Mouse (Mus musculus) hindbrain, embryonic 11.5 days (tissue): ENCODE data around the gene Peli2. TPM values are rescaled to one million over a fixed set of nuclear protein-coding genes. Genes with fewer than 3 reads are reported as not detected.

Experiments
- ATAC-seq: fragments of 200-750 bp; cut with Nextera tagmentation; 2 replicates; pipeline ENCODE4 v1.8.0; 2017; ENCODE audit warnings: mild to moderate bottlenecking, moderate TSS enrichment, moderate library complexity; ENCODE audit not compliant: low FRiP score
- DNase-seq: peaks from one replicate; pipeline ENCODE4 v3.0.0-alpha.2; 2015; ENCODE audit warnings: low spot score
- H3K27ac ChIP-seq: fragments of 300-500 bp; sonication (generic); 2 replicates; pipeline ENCODE4 v1.5.1; 2014; ENCODE audit warnings: mild to moderate bottlenecking, low read depth, low read length
- H3K27me3 ChIP-seq: fragments of 300-500 bp; sonication (generic); 2 replicates; pipeline ENCODE4 v1.6.1; 2014; ENCODE audit warnings: mild to moderate bottlenecking, low read length, moderate library complexity, mixed read lengths; ENCODE audit not compliant: control insufficient read depth, insufficient read depth
- H3K36me3 ChIP-seq: fragments of 300-500 bp; sonication (generic); 2 replicates; pipeline ENCODE4 v1.6.1; 2014; ENCODE audit warnings: mild to moderate bottlenecking, low read length, moderate library complexity, mixed read lengths; ENCODE audit not compliant: control insufficient read depth, insufficient read depth
- H3K4me1 ChIP-seq: fragments of 300-500 bp; sonication (generic); replicated peaks from 2 replicates; pipeline ENCODE4 v1.6.1; 2014; ENCODE audit warnings: low read length, mixed read lengths; ENCODE audit not compliant: control insufficient read depth, insufficient read depth
- H3K4me2 ChIP-seq: fragments of 300-500 bp; sonication (generic); replicated peaks from 2 replicates; pipeline ENCODE4 v1.6.1; 2014; ENCODE audit warnings: mild to moderate bottlenecking, low read depth, low read length
- H3K4me3 ChIP-seq: fragments of 300-500 bp; sonication (generic); 2 replicates; pipeline ENCODE4 v1.5.1; 2014; ENCODE audit warnings: low read depth, low read length
- H3K9ac ChIP-seq: fragments of 300-500 bp; sonication (generic); 2 replicates; pipeline ENCODE4 v1.6.1; 2014; ENCODE audit warnings: low read depth, low read length
- H3K9me3 ChIP-seq: fragments of 300-500 bp; sonication (generic); 2 replicates; pipeline ENCODE4 v1.6.1; 2016; ENCODE audit warnings: low read length; ENCODE audit not compliant: control insufficient read depth
- WGBS: fragments of 180-500 bp; shearing (Covaris S2); extraction: QIAGEN DNeasy Blood & Tissue Kit; methylation state at CpG from one replicate; pipeline ENCODE4 v1.1.7; 2014; 5-methylcytosine and 5-hydroxymethylcytosine counted together
- polyA plus RNA-seq: library from polyadenylated mRNA; unstranded; fragments of >200 nt; fragmentation: Nextera tagmentation; extraction: Ambion mirVana; gene quantifications from 2 replicates; pipeline ENCODE4 v1.2.1, GENCODE M21; 2014

Gene Peli2
- polyA plus RNA-seq, 1 experiment from 2014 or later = 17.3 TPM

- no peak overlapping the region for H3K4me2 ChIP-seq
- 81% methylated on average over 10 of the region's 10 CpGs for WGBS
- H3K9ac ChIP-seq = no peak overlapping the region
- H3K4me3 ChIP-seq = no peak overlapping the region
- no peaks in the 10 kb centered on the region for H3K36me3 ChIP-seq
- no peaks in the 10 kb centered on the region for H3K9me3 ChIP-seq
- H3K27me3 ChIP-seq = no peaks in the 10 kb centered on the region
- no peaks in the 10 kb centered on the region for H3K4me1 ChIP-seq
- H3K27ac ChIP-seq = no peak overlapping the region
- ATAC-seq (no peak), DNase-seq (no peak)
Measured at GRCm38 (mm10) chr14:48289602-48290599, 169.3 kb downstream of the Peli2 start.

DNA sequence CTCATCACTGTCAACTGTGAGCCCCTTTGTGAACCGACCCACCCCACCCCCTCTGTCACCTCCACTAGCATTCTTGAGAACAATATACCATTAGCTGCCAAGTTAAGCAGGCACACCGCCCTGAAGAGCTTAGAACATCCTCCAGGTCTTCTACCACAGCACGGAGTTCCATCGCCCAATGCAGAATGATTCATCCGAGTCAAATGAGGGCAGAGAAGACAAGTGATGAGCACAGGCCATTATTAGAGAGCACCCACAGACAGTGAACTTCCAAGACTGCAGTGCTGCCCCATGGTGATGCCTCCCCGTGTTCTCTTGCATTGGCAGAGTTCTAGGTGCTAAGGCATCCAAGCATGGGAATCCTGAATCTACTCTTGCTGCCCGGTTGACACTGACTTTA lies 172.9 kb downstream of the Peli2 start:
- WGBS = 90% methylated on average over 7 of the region's 7 CpGs
- Histone ChIP-seq H3K4me1 (no peaks in the 10 kb centered on the region), H3K9ac (no peak overlapping the region), H3K36me3 (no peaks in the 10 kb centered on the region), H3K9me3 (no peaks in the 10 kb centered on the region), H3K27me3 (no peaks in the 10 kb centered on the region), H3K4me3 (no peak overlapping the region), H3K27ac (no peak overlapping the region), H3K4me2 (no peak overlapping the region)
- DNase-seq (no peak), ATAC-seq (no peak)

DNA sequence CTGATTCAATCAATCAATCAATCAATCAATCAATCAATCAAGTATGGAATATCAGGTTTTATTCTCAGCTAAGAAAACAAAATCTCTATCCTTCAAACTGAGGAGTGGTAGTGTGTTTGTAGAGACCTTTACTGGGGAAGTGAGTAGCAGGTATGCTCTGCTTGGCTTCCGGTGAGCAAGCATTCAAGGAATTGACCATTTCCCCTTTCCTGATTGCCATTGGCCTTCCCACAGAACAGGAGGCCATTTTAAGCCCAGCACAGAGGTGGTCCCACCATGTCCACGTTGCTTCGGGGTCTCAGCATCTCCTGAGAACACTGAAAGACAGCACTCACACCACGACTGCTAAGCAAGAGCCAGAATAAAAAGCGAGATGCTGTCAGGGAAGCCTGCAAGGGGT lies 174.8 kb downstream of the Peli2 start:
- no peaks in the 10 kb centered on the region for H3K27me3 ChIP-seq
- no peak overlapping the region for H3K27ac ChIP-seq
- H3K4me2 ChIP-seq = no peak overlapping the region
- no peak overlapping the region for H3K4me3 ChIP-seq
- H3K4me1 ChIP-seq = no peaks in the 10 kb centered on the region
- H3K9ac ChIP-seq = no peak overlapping the region
- no peaks in the 10 kb centered on the region for H3K9me3 ChIP-seq
- ATAC-seq (no peak), DNase-seq (no peak)
- no peaks in the 10 kb centered on the region for H3K36me3 ChIP-seq
- 57% methylated on average over 5 of the region's 5 CpGs for WGBS

DNA sequence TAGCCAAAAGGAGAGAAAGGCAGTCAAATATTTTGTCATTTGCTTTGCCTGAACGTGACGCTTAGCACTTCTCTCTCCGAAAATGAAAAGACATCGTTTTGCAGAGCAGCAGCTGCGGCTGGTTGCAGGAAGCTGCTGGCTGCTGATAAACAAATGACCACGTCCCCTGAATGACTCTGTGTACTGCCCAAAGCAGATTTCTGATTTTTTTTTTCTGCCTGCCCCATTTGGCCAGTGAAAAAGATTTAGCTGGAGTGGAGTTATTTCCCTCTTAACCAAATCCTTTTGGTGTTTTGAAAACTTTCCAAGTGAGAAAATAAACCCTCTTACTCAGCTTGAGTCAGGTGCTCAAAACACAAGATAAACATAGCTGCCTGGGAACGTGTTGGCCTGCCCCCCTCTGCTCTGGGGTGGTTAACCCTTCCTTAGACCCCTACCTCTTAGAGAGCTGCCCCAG lies 175.2 kb downstream of the Peli2 start:
- DNase-seq (no peak), ATAC-seq (no peak)
- Histone ChIP-seq H3K27me3 (no peaks in the 10 kb centered on the region), H3K9me3 (no peaks in the 10 kb centered on the region), H3K36me3 (no peaks in the 10 kb centered on the region), H3K4me3 (no peak overlapping the region), H3K4me2 (no peak overlapping the region), H3K9ac (no peak overlapping the region), H3K4me1 (no peaks in the 10 kb centered on the region), H3K27ac (no peak overlapping the region)
- WGBS = 37% methylated on average over 7 of the region's 7 CpGs

GRCm38 (mm10) chr14:48296820-48297219 lies 176.2 kb downstream of the Peli2 start:
- no peak overlapping the region for H3K9ac ChIP-seq
- H3K36me3 ChIP-seq = no peaks in the 10 kb centered on the region
- no peak overlapping the region for H3K4me2 ChIP-seq
- 84% methylated on average over 1 of the region's 1 CpGs for WGBS
- no peaks in the 10 kb centered on the region for H3K4me1 ChIP-seq
- no peaks in the 10 kb centered on the region for H3K9me3 ChIP-seq
- no peak overlapping the region for H3K4me3 ChIP-seq
- ATAC-seq (no peak), DNase-seq (no peak)
- no peak overlapping the region for H3K27ac ChIP-seq
- H3K27me3 ChIP-seq = no peaks in the 10 kb centered on the region

DNA sequence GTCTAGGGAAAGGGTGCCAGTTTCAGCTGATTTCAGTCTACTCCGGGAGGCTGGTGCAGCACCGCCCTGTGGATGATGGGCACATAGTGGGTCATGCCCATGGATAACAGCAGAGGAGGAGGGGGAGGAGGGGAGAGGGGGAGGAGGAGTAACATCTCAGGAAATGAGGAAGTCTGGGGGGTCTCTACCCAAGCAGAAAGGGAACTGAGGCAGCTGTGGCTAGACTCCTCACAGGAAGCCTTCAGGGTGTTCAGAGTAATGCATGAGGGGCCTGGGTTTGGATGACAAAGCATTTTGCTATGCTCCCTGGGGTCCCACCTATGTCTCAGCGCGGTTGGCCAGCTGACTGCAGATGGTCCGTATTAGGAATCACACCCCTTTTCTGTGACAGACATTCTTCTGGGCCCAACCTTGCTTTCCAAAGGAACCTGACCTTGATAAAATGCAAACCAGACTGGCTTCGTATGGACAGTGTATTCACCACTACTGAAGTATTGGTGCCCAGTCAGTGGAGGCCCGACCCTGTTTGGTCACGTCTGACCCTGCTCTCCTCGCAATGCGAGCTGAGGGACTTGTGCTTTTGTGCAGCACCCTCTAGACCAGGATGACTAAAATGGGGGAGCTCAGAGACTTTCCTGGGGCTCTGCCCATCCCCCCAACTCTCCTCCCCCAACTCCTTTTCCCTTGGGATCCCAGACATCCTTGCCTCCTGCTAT lies 182.0 kb downstream of the Peli2 start:
- no peaks in the 10 kb centered on the region for H3K9me3 ChIP-seq
- no peak overlapping the region for H3K4me2 ChIP-seq
- no peak overlapping the region for H3K4me3 ChIP-seq
- no peak overlapping the region for H3K9ac ChIP-seq
- no peaks in the 10 kb centered on the region for H3K27me3 ChIP-seq
- DNase-seq (no peak), ATAC-seq (no peak)
- no peaks in the 10 kb centered on the region for H3K36me3 ChIP-seq
- WGBS = 77% methylated on average over 10 of the region's 10 CpGs
- H3K4me1 ChIP-seq = no peaks in the 10 kb centered on the region
- H3K27ac ChIP-seq = no peak overlapping the region

DNA sequence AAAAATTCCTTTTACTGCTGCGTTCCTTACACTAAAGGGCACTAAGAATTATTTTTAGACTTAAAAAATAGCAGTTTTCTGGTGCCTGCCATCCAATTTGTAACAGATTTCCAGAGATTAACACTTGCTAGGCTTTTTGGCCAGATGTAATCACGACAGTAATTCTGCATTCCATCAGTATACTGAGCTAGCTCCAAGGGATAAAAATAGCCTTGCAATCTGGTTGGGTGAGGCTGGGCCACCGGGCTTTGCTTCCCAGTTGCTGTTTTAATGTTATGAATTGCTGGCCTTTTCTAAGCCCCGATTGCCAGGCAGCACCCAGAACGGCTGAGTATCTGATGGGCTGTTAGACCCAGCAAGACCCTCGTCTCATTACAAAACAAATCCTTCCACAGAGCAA lies 182.6 kb downstream of the Peli2 start:
- DNase-seq = no peak
- no peaks in the 10 kb centered on the region for H3K36me3 ChIP-seq
- ATAC-seq = no peak
- H3K4me3 ChIP-seq = no peak overlapping the region
- WGBS = 72% methylated on average over 6 of the region's 6 CpGs
- H3K27me3 ChIP-seq = no peaks in the 10 kb centered on the region
- H3K4me1 ChIP-seq = no peaks in the 10 kb centered on the region
- no peak overlapping the region for H3K9ac ChIP-seq
- H3K4me2 ChIP-seq = no peak overlapping the region
- H3K9me3 ChIP-seq = no peaks in the 10 kb centered on the region
- no peak overlapping the region for H3K27ac ChIP-seq

DNA sequence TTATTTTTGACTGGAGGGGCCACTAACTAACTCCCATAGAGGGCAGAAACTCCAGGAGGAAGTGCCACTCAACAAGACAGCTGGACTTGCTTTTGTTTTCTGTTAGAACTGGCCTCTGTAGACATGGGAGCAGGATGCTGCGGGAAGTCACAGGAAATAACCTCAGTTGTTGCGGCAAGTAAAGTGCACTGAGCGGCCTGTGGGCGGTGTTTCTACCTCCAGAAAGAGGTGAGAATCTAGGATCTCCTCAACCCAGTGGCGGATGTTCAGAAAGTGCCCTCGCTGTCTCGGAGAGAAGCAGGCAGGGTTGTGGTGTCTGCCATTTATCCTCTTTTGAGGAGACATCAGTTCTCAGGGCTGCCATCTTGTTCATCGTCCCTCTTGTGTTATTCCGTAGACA lies 183.2 kb downstream of the Peli2 start:
- WGBS = 88% methylated on average over 9 of the region's 9 CpGs
- Histone ChIP-seq H3K4me2 (no peak overlapping the region), H3K36me3 (no peaks in the 10 kb centered on the region), H3K27ac (no peak overlapping the region), H3K4me3 (no peak overlapping the region), H3K4me1 (no peaks in the 10 kb centered on the region), H3K27me3 (no peaks in the 10 kb centered on the region), H3K9ac (no peak overlapping the region), H3K9me3 (no peaks in the 10 kb centered on the region)
- ATAC-seq (no peak), DNase-seq (no peak)
